Mouse (Mus musculus) R1 (cell line): ENCODE measurements at regions not wholly inside any gene's neighbourhood (a gene's known extent, or its start where the extent isn't known, plus 50 kb on each side); places are given as distances from the start of the nearest gene placed in this dataset.

Source experiments
- DNase-seq: peaks from one replicate; pipeline ENCODE4 v3.0.0-alpha.2; 2018; ENCODE audit warnings: low read depth, low spot score

GRCm38 (mm10) chr7:39596403-39596802 lies 78.8 kb downstream of the Zfp619 start:
- no peak for DNase-seq

DNA sequence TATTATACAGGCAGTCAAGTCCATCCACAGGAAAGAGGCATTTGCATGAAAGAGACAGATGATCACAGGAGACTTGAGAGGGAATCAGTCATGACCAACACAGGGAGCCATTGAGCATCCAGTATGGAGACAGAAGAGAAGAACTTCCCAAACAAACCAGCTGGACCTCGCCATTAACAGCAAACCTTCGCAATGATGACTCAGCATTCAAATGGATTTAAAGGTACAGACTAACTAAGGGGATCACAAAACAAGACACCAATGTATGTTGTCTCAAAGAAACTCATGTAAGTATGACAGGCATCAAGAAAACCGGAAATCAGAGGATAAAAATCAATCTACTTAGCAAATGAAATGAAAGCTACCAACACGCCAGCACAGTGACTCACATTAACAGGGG lies 96.2 kb downstream of the Zfp619 start:
- no peak for DNase-seq

GRCm38 (mm10) chr7:39615092-39615491 lies 97.5 kb downstream of the Zfp619 start:
- no peak for DNase-seq

GRCm38 (mm10) chr7:39621796-39622195 lies 104.2 kb downstream of the Zfp619 start:
- DNase-seq = peak; percentile 45

- DNase-seq = no peak
These were observed 115.3 kb downstream of the Zfp619 start for GRCm38 (mm10) chr7:39632836-39633235.

DNA sequence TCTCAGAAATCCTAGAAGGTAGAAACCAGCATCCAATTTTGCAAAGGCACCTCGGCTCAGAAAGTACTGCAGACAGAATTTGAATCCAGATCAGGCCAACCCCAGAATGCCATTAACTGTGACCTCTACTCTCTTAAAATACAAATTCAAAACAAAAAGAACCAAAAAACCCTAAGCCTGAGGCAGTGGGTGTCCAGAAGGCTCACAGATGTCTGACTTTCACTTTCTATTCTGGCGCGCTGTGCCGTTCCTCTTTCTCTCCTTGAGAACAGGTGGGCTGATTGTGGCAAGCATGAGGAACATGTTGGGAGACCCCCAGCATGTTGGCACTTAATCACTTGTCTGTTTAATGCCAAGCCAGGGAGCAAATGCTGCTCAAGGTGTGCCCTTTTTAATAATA lies 124.8 kb downstream of the Zfp619 start:
- no peak for DNase-seq

- DNase-seq = no peak
These were observed 125.8 kb downstream of the Zfp619 start for GRCm38 (mm10) chr7:39643323-39643722.

- DNase-seq = no peak
These were observed 133.0 kb downstream of the Zfp619 start for GRCm38 (mm10) chr7:39650483-39651102.

- peak; percentile 35 for DNase-seq
These were observed 137.2 kb downstream of the Zfp619 start for GRCm38 (mm10) chr7:39654563-39655286.

- peak; percentile 43 for DNase-seq
These were observed 137.7 kb downstream of the Zfp619 start for GRCm38 (mm10) chr7:39655287-39655652.

DNA sequence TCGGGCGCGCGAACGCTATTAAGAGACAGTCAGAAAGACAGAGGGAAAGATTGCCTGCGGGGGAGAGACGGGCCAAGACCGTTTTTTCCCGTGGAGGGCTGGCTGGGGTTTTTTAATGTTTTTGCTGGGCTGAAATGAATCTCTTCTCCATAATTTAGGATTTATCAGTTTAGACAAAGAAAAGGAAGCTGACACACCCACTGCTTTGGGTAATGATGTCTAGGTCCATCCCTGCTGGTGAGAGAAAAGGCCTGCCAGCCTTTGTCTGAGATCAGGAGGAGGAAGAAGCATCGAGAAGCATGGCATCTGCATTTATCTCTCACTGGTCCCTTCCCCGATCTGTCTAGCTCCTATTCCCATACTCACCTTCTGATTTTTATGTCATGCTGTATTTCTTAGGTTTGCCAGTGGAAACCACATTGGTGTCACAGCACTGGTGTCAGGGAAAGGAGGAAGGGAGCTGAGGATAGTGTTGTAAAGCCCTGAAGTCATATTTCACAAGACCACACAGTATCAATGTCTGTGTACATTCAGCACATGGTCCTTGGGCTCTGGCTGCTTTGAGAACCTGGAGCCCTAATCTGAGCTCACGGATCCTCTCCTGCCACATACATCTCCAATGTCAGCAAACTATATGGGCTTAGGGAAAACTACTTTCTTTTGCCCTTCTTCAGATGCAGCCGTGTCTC lies 138.3 kb downstream of the Zfp619 start:
- peak; percentile 9 for DNase-seq

DNA sequence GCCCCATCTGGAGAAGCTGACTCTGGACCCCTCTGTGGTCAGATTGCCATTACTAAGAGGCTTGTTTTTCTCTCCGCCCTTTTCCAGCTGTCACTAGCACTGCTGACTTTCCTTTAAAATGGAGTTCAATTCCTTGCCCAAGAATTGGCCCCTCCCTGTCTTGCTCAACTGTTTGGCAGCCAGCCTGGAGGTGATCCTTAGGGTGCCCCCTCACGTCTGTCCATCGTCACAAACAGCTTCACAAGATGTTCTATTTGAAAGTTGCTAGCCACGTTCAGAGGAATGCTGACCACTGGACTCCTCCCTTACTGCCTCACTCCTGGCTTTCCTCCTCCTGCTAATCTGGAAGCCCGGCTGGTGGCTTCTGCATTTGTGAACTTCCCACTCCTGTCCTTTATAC lies 142.0 kb downstream of the Zfp619 start:
- no peak for DNase-seq

DNA sequence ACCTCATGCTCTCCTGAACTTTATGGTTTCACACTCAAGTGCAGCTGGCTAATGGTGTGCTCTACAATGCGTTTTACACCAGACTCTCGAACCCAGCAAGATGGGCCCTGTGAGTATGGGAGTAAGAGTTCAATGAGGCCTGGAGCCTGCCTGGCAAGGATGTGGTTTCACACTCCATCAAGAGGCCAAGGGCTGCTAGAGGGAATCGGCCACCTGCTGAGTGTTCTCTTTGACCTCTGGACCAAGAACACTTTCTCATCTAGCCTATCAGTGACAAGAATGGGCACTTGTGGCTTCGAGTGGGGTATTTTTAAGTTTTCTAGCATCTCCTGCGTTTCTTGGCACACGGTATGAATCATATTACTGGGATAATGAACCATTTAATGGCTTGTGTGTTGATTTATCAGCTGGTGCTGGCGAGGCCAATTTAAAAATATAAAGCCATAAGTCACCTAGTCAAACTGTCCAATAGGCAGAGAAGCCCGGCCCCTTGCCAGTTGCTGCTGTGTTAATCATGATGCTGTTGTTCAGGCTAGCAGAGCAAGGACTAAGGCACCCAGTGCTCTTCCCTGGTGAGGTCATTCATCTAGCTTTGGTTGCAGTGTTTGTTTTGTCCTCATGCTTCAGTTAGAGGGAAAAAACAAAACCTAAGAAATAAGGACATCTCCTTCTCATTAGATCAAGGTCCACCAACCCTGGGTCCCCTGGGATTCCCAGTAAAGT lies 157.7 kb downstream of the Zfp619 start:
- no peak for DNase-seq

GRCm38 (mm10) chr7:39675847-39676238 lies 158.3 kb downstream of the Zfp619 start:
- DNase-seq = no peak

DNA sequence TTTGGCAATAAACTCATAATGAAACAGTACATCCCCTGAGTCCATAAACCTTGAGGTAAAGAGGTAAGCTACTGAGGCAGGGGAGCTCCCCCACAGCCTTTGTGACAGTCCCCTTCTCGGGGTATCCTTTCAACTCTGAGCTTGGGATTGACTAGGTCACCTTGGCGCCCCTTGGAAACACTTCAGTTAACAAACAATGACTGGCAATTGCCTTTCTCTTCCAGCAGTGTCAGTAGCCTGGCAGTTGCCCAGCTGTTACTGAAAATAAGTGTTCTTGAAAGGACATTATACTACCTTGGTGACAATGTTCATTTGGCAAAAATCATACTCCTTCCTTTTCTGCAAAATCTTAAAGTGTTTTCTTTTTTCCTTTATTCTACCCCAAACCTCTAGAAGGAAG lies 162.8 kb downstream of the Zfp619 start:
- DNase-seq = no peak

DNA sequence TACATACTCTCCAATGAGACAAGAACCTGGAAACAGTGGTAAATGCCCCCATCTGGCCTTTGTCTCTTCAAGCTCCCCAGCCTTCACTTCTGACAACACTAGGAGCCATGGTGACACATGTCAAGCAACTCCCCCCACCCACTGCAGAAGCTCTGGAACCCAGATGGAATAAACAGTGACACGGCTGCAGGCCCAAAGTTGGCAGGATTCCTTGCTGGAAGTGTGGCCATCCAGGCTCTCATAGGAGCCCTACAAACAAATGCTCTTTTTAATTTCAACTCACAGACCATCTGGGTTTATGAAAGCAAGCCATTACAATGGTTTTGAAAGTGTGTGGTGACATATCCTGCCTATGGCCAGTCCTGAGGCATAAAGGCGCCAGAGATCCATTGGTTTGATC lies 179.0 kb downstream of the Zfp619 start:
- DNase-seq = no peak

DNA sequence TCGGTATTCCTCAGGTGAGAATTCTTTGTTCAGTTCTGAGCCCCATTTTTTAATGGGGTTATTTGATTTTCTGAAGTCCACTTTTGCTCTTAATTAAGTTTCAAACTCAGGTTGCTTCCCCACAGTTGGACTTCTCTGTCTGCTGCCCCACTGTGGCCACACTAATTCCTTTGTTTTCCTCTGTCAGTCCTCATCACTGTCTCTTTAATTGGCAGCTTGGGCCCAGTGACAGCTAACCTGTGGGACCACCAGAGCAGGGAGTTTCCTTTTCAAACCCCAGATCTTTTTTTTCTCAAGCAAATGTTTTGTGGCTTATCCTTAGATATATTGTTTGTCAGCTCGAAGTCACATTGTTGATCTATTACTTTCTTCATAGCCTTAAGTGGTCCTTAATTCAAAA lies 183.9 kb downstream of the Zfp619 start:
- DNase-seq = no peak

DNA sequence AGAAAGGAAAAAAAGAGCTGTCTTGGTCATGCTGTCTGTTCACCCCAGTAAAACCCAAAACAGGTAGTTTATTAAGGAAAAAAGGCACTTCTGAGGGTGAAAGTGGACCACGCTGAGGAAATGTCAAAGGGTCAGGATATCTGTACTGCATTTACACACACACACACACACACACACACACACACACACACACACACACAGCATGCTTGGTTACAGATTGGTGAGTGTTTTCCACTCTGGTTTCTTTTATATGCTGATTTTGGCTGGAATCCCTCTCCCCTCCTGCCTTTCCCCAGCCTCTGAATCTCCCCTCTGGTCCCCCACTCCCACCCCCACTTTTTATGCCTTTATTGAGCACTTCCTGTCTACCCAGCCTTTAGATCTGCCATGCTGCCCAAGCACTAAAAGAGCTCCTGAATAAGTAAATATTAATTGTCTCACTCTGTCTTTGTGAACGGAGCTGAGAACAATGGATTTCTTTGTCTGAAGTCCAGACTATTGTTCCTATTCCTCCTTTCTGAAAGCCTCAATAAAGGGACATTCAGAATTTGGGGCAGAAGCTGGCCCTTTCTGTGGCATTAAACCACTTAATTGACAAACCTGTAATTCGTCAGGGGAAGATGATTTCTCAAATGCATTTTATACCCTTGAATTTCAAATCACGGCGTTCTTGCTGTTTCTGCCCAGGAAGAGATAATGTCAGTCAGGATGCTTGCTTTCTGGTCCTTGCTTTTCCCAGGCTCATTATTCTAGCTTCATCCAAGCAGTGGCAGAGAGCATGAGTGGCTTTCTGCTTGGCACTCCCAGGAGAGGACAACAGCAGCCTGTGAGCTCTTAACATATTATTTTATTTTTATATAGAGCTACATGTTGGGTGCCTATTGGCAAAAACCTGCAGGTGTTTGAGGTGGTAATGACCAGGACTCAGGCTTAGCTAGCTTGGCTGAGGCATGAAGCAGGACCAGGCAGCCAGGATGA lies 187.8 kb downstream of the Zfp619 start:
- peak; percentile 26 for DNase-seq

- no peak for DNase-seq
These were observed 189.0 kb downstream of the Zfp619 start for GRCm38 (mm10) chr7:39706606-39707005.

DNA sequence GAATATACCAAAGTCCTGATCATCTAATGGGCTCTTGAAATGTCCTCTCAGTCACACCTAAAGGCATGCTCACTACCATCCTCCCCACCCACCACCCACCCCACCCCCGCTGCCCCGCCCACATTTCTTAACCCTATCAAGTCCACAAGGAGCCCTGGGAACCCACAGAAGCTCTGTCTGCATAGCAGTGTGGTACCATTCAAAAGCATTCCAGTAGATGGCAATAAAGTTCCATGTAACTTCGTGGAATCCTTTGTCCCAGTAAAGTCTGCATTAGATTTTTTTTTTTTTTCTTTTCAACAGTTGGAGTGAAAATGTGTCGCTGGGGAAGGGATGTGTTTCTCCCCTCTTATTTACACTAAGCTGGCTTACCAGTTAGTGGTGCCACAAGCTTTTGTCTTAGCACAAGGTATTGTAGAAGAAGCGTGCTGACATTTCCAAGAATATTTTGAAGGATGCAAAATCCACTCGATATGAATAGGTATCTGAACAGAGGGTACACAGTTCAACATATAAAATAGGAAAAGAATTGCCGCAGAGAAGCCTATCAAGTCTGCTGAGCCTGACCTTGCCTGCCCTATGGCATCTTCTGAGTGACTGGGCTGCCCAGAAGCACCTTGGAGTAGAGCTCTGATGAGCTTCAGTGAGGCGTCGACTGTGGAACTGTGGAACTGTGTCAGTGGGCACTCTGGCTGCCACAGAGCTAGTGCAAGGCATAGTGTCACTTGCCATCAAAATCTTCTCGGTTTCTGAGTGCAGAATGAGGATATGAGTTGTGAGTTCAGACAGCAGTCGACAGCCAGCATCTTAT lies 199.0 kb downstream of the Zfp619 start:
- DNase-seq = peak; percentile 77
